Mouse (Mus musculus) midbrain, embryonic 15.5 days (tissue): ENCODE measurements around the gene Zfp213. TPM values are rescaled to one million over a fixed set of nuclear protein-coding genes. Genes with fewer than 3 reads are reported as not detected.
"Not testable (repeated sequence)": the region's sequence is repeated elsewhere in the genome, so short reads cannot be mapped to it uniquely, and the experiment has no call there.

ENCODE experiments used
- ATAC-seq: fragments of 200-750 bp; cut with Nextera tagmentation; replicated peaks from 2 replicates; pipeline ENCODE4 v1.8.0; 2017; ENCODE audit warnings: moderate TSS enrichment
- H3K27ac ChIP-seq: fragments of 300-500 bp; sonication (generic); 2 replicates; pipeline ENCODE4 v1.5.1; 2015; ENCODE audit warnings: mild to moderate bottlenecking, inconsistent platforms
- H3K27me3 ChIP-seq: fragments of 300-500 bp; sonication (generic); replicated peaks from 2 replicates; pipeline ENCODE4 v1.6.1; 2015; ENCODE audit warnings: inconsistent platforms
- H3K36me3 ChIP-seq: fragments of 300-500 bp; sonication (generic); replicated peaks from 2 replicates; pipeline ENCODE4 v1.6.1; 2015; ENCODE audit warnings: inconsistent platforms
- H3K4me1 ChIP-seq: fragments of 300-500 bp; sonication (generic); 2 replicates; pipeline ENCODE4 v1.6.1; 2015; ENCODE audit warnings: inconsistent platforms
- H3K4me2 ChIP-seq: fragments of 300-500 bp; sonication (generic); 2 replicates; pipeline ENCODE4 v1.6.1; 2015; ENCODE audit warnings: inconsistent platforms, mild to moderate bottlenecking, moderate library complexity
- H3K4me3 ChIP-seq: fragments of 300-500 bp; sonication (generic); 2 replicates; pipeline ENCODE4 v1.5.1; 2015; ENCODE audit warnings: mild to moderate bottlenecking, inconsistent platforms
- H3K9ac ChIP-seq: fragments of 300-500 bp; sonication (generic); 2 replicates; pipeline ENCODE4 v1.6.1; 2015; ENCODE audit warnings: mild to moderate bottlenecking, inconsistent platforms
- H3K9me3 ChIP-seq: fragments of 300-500 bp; sonication (generic); 2 replicates; pipeline ENCODE4 v1.6.1; 2016; ENCODE audit warnings: inconsistent platforms
- WGBS: fragments of 180-500 bp; shearing (Covaris S2); methylation state at CpG from one replicate; pipeline ENCODE4 v1.1.7; 2015; ENCODE audit warnings: mixed read lengths; 5-methylcytosine and 5-hydroxymethylcytosine counted together
- polyA plus RNA-seq: library from polyadenylated mRNA; unstranded; fragments of >200 nt; fragmentation: Nextera tagmentation; extraction: Ambion mirVana; gene quantifications from 2 replicates; pipeline ENCODE4 v1.2.1, GENCODE M21; 2015

Gene Zfp213
- polyA plus RNA-seq, 1 experiment from 2014 or later = 19.4 TPM

GRCm38 (mm10) chr17:23598582-23599552, 34.8 kb upstream of the Zfp213 start, which contains the start of gene Zfp13:
Gene Zfp13, minus strand, starts transcription at chr17:23599487.
- Histone ChIP-seq H3K9ac (peak within 1 kb of the TSS; percentile 36), H3K9me3 (no peaks in the 10 kb centered on the region), H3K4me1 (peaks cover 3% of the 10 kb centered on the region; the same call in 1 of the 2 replicates), H3K27ac (peak within 1 kb of the TSS; percentile 58; the same call in 1 of the 2 replicates), H3K4me2 (peak within 1 kb of the TSS; percentile 55), H3K4me3 (peak within 1 kb of the TSS; percentile 44), H3K36me3 (no peaks in the 10 kb centered on the region), H3K27me3 (no peaks in the 10 kb centered on the region)
- peak; percentile 91 for ATAC-seq
- 8% methylated on average over 31 of the region's 31 CpGs for WGBS

DNA sequence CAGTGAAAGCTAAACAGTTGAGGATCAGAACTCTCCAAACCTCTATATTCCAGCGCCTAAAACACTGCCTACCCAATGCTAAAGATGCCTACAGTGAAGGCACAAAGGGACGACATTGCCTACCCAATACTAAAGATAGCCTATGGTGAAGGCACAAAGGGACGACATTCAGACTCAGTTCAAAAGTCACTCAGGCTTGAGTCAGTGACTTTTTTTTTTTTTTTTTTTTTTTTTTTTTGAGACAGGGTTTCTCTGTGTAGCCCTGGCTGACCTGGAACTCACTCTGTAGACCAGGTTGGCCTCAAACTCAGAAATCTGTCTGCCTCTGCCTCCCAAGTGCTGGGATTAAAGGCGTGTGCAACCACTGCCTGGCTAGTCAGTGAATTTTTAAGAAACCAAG, 31.1 kb upstream of the Zfp213 start:
- not testable (repeated sequence) for H3K36me3 ChIP-seq, H3K9me3 ChIP-seq, H3K27me3 ChIP-seq, H3K9ac ChIP-seq, H3K4me2 ChIP-seq, ATAC-seq, H3K27ac ChIP-seq, H3K4me3 ChIP-seq
- 70% methylated on average over 4 of the region's 4 CpGs for WGBS
- peaks cover 16% of the 10 kb centered on the region for H3K4me1 ChIP-seq

- Histone ChIP-seq H3K9ac (peak overlapping the region; percentile 56), H3K9me3 (no peaks in the 10 kb centered on the region), H3K4me3 (peak overlapping the region; percentile 50), H3K27ac (peak overlapping the region; percentile 84), H3K27me3 (no peaks in the 10 kb centered on the region), H3K4me2 (peak overlapping the region; percentile 59), H3K36me3 (no peaks in the 10 kb centered on the region), H3K4me1 (peaks cover 12% of the 10 kb centered on the region)
- peak; percentile 76 for ATAC-seq
- WGBS = 12% methylated on average over 13 of the region's 13 CpGs
Measured at GRCm38 (mm10) chr17:23592926-23593300, 28.9 kb upstream of the Zfp213 start.

- peak overlapping the region; percentile 84 for H3K27ac ChIP-seq
- H3K9me3 ChIP-seq = no peaks in the 10 kb centered on the region
- H3K36me3 ChIP-seq = no peaks in the 10 kb centered on the region
- peak overlapping the region; percentile 56 for H3K9ac ChIP-seq
- no peaks in the 10 kb centered on the region for H3K27me3 ChIP-seq
- WGBS = 8% methylated on average over 34 of the region's 34 CpGs
- peak; percentile 99 for ATAC-seq
- H3K4me1 ChIP-seq = peaks cover 12% of the 10 kb centered on the region
- H3K4me2 ChIP-seq = peak overlapping the region; percentile 59
- H3K4me3 ChIP-seq = peak overlapping the region; percentile 50
Measured at GRCm38 (mm10) chr17:23592208-23592925, 28.3 kb upstream of the Zfp213 start.

GRCm38 (mm10) chr17:23587253-23587652, 23.2 kb upstream of the Zfp213 start:
- Histone ChIP-seq H3K4me1 (peaks cover 33% of the 10 kb centered on the region), H3K4me2 (no peak overlapping the region), H3K4me3 (no peak overlapping the region), H3K9ac (no peak overlapping the region), H3K36me3 (no peaks in the 10 kb centered on the region), H3K27me3 (no peaks in the 10 kb centered on the region), H3K9me3 (no peaks in the 10 kb centered on the region), H3K27ac (no peak overlapping the region)
- WGBS = 80% methylated on average over 2 of the region's 2 CpGs
- ATAC-seq = no peak

GRCm38 (mm10) chr17:23585721-23586491, 21.9 kb upstream of the Zfp213 start:
- Histone ChIP-seq H3K36me3 (peaks cover 2% of the 10 kb centered on the region; the same call in 1 of the 2 replicates), H3K27me3 (no peaks in the 10 kb centered on the region), H3K4me3 (peak overlapping the region; percentile 68), H3K4me1 (peaks cover 29% of the 10 kb centered on the region), H3K27ac (peak overlapping the region; percentile 64), H3K9me3 (no peaks in the 10 kb centered on the region), H3K4me2 (peak overlapping the region; percentile 92), H3K9ac (peak overlapping the region; percentile 85)
- under 1% methylated on average over 22 of the region's 22 CpGs for WGBS
- ATAC-seq = peak; percentile 95

DNA sequence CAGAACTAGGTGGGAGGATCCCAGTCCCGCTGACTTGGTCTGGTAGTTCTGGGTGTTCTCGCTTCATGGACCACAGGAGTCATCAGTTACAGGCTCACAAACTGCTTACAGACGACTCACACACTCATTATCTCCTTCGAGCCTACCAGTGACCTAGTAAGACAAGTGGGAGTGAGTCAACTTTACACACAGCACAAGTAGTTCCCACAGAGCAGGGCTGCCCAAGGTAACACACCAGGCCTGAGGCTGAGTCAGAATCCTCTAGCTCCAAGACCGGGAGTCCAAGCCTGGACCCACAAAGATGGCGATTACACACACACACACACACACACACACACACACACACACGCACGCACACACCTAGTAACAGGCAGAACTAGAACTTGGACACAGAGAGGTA, 20.7 kb upstream of the Zfp213 start:
- Histone ChIP-seq H3K27me3 (no peaks in the 10 kb centered on the region), H3K36me3 (peaks cover 4% of the 10 kb centered on the region; the same call in 1 of the 2 replicates), H3K4me1 (peaks cover 29% of the 10 kb centered on the region), H3K9me3 (no peaks in the 10 kb centered on the region), H3K4me2 (peak overlapping the region; percentile 92), H3K9ac (no peak overlapping the region), H3K4me3 (peak overlapping the region; percentile 68), H3K27ac (no peak overlapping the region)
- 89% methylated on average over 8 of the region's 8 CpGs for WGBS
- ATAC-seq = no peak

- Histone ChIP-seq H3K4me2 (no peak overlapping the region), H3K27me3 (no peaks in the 10 kb centered on the region), H3K9ac (no peak overlapping the region), H3K4me3 (no peak overlapping the region), H3K36me3 (peaks cover 48% of the 10 kb centered on the region), H3K9me3 (no peaks in the 10 kb centered on the region), H3K27ac (no peak overlapping the region), H3K4me1 (no peaks in the 10 kb centered on the region)
- 94% methylated on average over 38 of the region's 38 CpGs for WGBS
- ATAC-seq = no peak; the same call in 1 of the 2 replicates
Measured at GRCm38 (mm10) chr17:23575951-23576552, 12.0 kb upstream of the Zfp213 start.

- H3K9me3 ChIP-seq = no peaks in the 10 kb centered on the region
- no peaks in the 10 kb centered on the region for H3K27me3 ChIP-seq
- no peak overlapping the region for H3K4me2 ChIP-seq
- no peaks in the 10 kb centered on the region for H3K4me1 ChIP-seq
- no peak overlapping the region for H3K4me3 ChIP-seq
- H3K36me3 ChIP-seq = peaks cover 40% of the 10 kb centered on the region
- no peak for ATAC-seq
- no peak overlapping the region for H3K9ac ChIP-seq
- H3K27ac ChIP-seq = no peak overlapping the region
- WGBS = 91% methylated on average over 8 of the region's 8 CpGs
Measured at GRCm38 (mm10) chr17:23574130-23574529, 10.1 kb upstream of the Zfp213 start.

DNA sequence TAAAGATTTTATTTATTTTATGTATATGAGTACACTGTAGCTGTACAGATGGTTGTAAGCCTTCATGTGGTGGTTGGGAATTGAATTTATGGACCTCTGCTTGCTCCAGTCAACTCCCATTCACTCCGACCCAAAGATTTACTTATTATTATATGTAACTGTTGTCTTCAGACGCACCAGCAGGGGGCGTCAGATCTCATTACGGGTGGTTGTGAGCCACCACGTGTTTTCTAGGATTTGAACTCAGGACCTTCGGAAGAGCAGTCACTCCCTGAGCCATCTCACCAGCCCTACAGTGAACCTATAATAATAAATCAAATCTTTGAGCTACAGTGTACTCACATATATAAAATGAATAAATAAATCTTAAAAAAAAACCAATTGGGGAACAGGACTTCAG, 8.0 kb upstream of the Zfp213 start:
- no peak overlapping the region for H3K9ac ChIP-seq
- H3K9me3 ChIP-seq = no peaks in the 10 kb centered on the region
- no peak overlapping the region for H3K27ac ChIP-seq
- peaks cover 26% of the 10 kb centered on the region for H3K36me3 ChIP-seq
- 82% methylated on average over 6 of the region's 6 CpGs for WGBS
- no peak overlapping the region for H3K4me3 ChIP-seq
- no peak overlapping the region for H3K4me2 ChIP-seq
- no peaks in the 10 kb centered on the region for H3K4me1 ChIP-seq
- no peaks in the 10 kb centered on the region for H3K27me3 ChIP-seq
- ATAC-seq = no peak

GRCm38 (mm10) chr17:23571084-23571483, 7.0 kb upstream of the Zfp213 start:
- no peak overlapping the region for H3K9ac ChIP-seq
- no peaks in the 10 kb centered on the region for H3K4me1 ChIP-seq
- peaks cover 16% of the 10 kb centered on the region for H3K36me3 ChIP-seq
- no peak overlapping the region for H3K27ac ChIP-seq
- no peak overlapping the region for H3K4me2 ChIP-seq
- H3K27me3 ChIP-seq = no peaks in the 10 kb centered on the region
- 29% methylated on average over 5 of the region's 5 CpGs for WGBS
- no peak overlapping the region for H3K4me3 ChIP-seq
- no peaks in the 10 kb centered on the region for H3K9me3 ChIP-seq
- no peak for ATAC-seq
